Mouse (Mus musculus) limb, embryonic 11.5 days (tissue): ENCODE data around the gene Phactr1. TPM values are rescaled to one million over a fixed set of nuclear protein-coding genes. Genes with fewer than 3 reads are reported as not detected.

ENCODE experiments used
- ATAC-seq: fragments of 200-750 bp; cut with Nextera tagmentation; 2 replicates; pipeline ENCODE4 v1.8.0; 2017; ENCODE audit warnings: low read depth; ENCODE audit not compliant: insufficient number of reproducible peaks, low FRiP score, low TSS enrichment
- DNase-seq: peaks from one replicate; pipeline ENCODE4 v3.0.0-alpha.2; 2015; ENCODE audit warnings: low spot score
- H3K27ac ChIP-seq: fragments of 300-500 bp; sonication (generic); replicated peaks from 2 replicates; pipeline ENCODE4 v1.5.1; 2014; ENCODE audit warnings: low read depth, mild to moderate bottlenecking, low read length
- H3K27me3 ChIP-seq: fragments of 300-500 bp; sonication (generic); 2 replicates; pipeline ENCODE4 v1.6.1; 2014; ENCODE audit warnings: mild to moderate bottlenecking, low read length, mixed read lengths; ENCODE audit not compliant: control insufficient read depth, insufficient read depth
- H3K36me3 ChIP-seq: fragments of 300-500 bp; sonication (generic); 2 replicates; pipeline ENCODE4 v1.6.1; 2014; ENCODE audit warnings: mild to moderate bottlenecking, low read length, moderate library complexity, mixed read lengths; ENCODE audit not compliant: control insufficient read depth, insufficient read depth
- H3K4me1 ChIP-seq: fragments of 300-500 bp; sonication (generic); 2 replicates; pipeline ENCODE4 v1.6.1; 2014; ENCODE audit warnings: low read length, mixed read lengths; ENCODE audit not compliant: control insufficient read depth, insufficient read depth
- H3K4me2 ChIP-seq: fragments of 300-500 bp; sonication (generic); 2 replicates; pipeline ENCODE4 v1.6.1; 2014; ENCODE audit warnings: low read depth, mild to moderate bottlenecking, moderate library complexity; ENCODE audit not compliant: severe bottlenecking
- H3K4me3 ChIP-seq: fragments of 300-500 bp; sonication (generic); 2 replicates; pipeline ENCODE4 v1.5.1; 2014; ENCODE audit warnings: low read depth, low read length
- H3K9ac ChIP-seq: fragments of 300-500 bp; sonication (generic); 2 replicates; pipeline ENCODE4 v1.6.1; 2014; ENCODE audit warnings: mild to moderate bottlenecking, low read length
- H3K9me3 ChIP-seq: fragments of 300-500 bp; sonication (generic); 2 replicates; pipeline ENCODE4 v1.6.1; 2016; ENCODE audit warnings: low read length; ENCODE audit not compliant: control insufficient read depth
- WGBS: fragments of 180-500 bp; shearing (Covaris S2); extraction: QIAGEN DNeasy Blood & Tissue Kit; methylation state at CpG from one replicate; pipeline ENCODE4 v1.1.7; 2014; 5-methylcytosine and 5-hydroxymethylcytosine counted together
- polyA plus RNA-seq: library from polyadenylated mRNA; unstranded; fragments of >200 nt; fragmentation: Nextera tagmentation; extraction: Ambion mirVana; gene quantifications from 2 replicates; pipeline ENCODE4 v1.2.1, GENCODE M21; 2014

Gene Phactr1
- polyA plus RNA-seq, 1 experiment from 2014 or later, result 5.4 TPM

DNA sequence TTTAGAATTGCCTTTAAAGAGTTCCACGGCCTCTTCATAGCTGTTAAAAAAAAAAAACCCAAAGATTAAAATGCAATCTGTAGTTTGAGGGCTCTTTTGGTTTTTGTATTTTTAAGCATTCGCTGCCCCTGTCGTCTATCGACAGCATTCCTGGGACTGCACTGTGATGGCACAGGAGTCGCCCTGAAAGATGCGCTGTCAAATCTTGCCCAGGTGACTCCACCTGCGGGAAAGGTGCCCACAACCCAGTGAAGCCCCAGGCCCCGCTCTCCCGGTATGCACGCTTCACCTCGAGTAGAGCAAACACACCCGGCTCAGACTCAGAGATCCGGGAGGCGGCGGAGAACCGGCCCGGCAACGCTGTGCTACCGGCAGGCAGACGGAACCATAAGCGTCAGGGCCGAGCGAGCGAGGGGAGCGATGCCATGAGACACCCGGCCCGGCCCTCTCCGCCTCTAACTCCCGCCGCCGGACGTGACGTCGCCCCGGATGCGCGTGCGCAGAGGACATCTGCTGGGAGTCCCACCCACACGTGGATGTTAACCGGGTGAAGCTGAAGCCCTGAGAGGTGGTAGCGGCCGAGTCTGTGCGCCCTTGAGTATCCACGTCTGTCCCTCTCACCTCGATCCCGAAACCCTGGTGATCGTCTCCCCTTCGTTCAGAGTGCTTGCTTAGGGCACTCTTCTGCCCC, 490.7 kb downstream of the Phactr1 start, which contains the start of gene Tbc1d7:
Gene Tbc1d7 (minus strand): TSS at position 482 of the 691 bp plus-strand sequence.
- Histone ChIP-seq H3K9ac (peak within 1 kb of the TSS; percentile 83), H3K36me3 (no peaks in the 10 kb centered on the region), H3K27ac (0 out of 2 replicates have a peak within 1 kb of the TSS, but pooled peaks have one; percentile 36), H3K9me3 (no peaks in the 10 kb centered on the region), H3K27me3 (no peaks in the 10 kb centered on the region), H3K4me2 (peak within 1 kb of the TSS; percentile 54), H3K4me1 (no peaks in the 10 kb centered on the region), H3K4me3 (peak within 1 kb of the TSS; percentile 70)
- DNase-seq (peak; percentile 99), ATAC-seq (peak; percentile 91)
- under 1% methylated on average over 48 of the region's 48 CpGs for WGBS

DNA sequence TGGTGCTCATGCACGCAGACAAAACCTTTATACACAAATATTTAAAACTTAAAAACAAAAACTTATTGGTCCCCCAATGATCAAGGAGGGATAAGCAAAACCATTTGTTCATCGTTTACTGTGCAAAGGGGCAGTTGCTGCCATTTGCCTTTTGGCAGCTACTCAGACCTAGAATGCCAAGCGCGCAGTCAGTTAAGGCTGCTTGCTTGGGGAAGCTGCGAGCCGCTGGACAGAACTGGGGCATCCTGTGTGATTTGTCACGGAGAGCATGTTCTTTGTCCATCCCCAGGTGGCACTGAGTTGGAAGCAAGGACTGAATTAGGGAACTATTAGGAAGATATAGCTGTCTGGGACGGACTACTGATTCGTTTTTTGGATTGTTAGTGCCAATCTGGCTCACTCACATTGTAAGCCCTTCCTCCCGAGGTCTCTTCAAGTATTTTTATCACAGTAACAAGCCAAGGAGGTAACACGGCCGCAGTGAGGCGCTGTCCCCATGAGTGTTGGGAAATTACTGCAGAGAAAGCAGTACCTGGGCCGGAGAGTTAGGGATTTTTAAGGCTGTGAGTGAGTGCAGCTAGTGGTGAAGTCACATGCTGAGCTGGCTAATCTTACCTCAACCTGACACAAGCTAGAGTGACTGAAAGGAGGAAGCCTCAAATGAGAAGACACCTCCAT, 491.8 kb downstream of the Phactr1 start:
- Histone ChIP-seq H3K4me2 (peak overlapping the region; percentile 54), H3K27me3 (no peaks in the 10 kb centered on the region), H3K4me3 (peak overlapping the region; percentile 70), H3K36me3 (no peaks in the 10 kb centered on the region), H3K27ac (no peak overlapping the region), H3K4me1 (no peaks in the 10 kb centered on the region), H3K9me3 (no peaks in the 10 kb centered on the region), H3K9ac (peak overlapping the region; percentile 81; the same call in 1 of the 2 replicates)
- 34% methylated on average over 14 of the region's 14 CpGs for WGBS
- ATAC-seq, result no peak
- DNase-seq, result peak; percentile 52

DNA sequence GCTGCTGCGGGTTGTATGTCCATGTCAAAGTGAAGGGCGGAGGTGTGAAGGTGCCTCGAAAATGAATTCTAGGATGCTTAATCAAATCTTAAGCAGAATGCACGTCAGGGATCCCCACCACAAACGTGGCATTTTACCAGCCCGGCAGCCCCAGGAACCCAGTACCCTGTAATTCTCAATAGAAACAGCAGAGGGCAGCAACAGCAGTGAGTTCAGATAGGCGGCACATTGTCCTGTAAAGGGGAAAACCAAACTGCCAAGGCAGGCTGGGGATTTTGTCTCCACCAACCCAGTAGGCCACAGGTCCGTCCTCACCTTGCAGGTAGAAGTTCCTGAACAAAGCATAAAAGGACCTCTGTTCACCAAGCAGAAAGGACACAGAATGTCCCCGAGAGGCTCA, 492.8 kb downstream of the Phactr1 start:
- Histone ChIP-seq H3K4me1 (no peaks in the 10 kb centered on the region), H3K27me3 (no peaks in the 10 kb centered on the region), H3K4me3 (no peak overlapping the region), H3K27ac (no peak overlapping the region), H3K9me3 (no peaks in the 10 kb centered on the region), H3K9ac (no peak overlapping the region), H3K36me3 (no peaks in the 10 kb centered on the region), H3K4me2 (peak overlapping the region; percentile 16; the same call in 1 of the 2 replicates)
- 18% methylated on average over 9 of the region's 9 CpGs for WGBS
- peak; percentile 86 for DNase-seq
- ATAC-seq, result no peak

DNA sequence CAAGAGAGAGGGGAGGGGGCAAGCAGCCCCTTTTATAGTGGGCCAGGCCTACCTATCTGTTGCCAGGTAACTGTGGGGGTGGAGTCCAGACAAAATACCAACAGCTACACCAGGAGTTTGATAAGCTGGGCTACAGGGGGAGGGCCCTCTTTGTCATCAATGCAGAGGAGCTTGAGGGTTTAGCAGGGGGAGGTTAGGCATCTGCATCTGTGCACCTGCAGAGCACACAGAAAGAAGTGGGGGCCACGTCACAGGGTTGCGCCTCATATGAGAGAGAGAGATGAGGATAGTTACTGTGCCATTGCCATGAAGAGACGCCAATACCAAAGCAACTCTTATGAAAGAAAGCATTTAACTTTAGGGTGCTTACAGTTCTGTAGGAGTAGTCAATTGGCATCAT, 496.3 kb downstream of the Phactr1 start:
- H3K27ac ChIP-seq, result no peak overlapping the region
- no peaks in the 10 kb centered on the region for H3K36me3 ChIP-seq
- 97% methylated on average over 3 of the region's 3 CpGs for WGBS
- no peaks in the 10 kb centered on the region for H3K4me1 ChIP-seq
- H3K4me3 ChIP-seq, result no peak overlapping the region
- DNase-seq (no peak), ATAC-seq (no peak)
- H3K27me3 ChIP-seq, result no peaks in the 10 kb centered on the region
- no peak overlapping the region for H3K4me2 ChIP-seq
- H3K9ac ChIP-seq, result no peak overlapping the region
- no peaks in the 10 kb centered on the region for H3K9me3 ChIP-seq

DNA sequence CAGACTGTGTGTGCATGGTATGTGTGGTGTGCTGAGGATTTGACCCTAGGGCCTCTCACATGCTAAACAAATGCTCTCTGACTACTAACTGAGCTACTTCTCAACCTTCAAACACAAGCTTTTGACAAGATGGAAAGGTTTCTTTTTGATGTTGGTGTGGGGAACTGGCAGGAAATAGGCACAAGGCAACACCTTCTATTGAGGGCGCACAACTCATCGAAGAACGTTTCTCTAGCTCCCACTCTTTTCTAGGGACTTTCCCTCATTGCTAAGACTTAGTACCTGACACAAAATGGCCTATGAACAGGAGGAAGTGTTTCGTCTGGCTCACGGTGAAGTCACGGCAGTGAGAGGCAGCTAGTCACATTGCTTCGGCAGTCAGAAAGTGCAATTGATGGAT, 496.9 kb downstream of the Phactr1 start:
- no peak overlapping the region for H3K4me3 ChIP-seq
- DNase-seq (no peak), ATAC-seq (no peak)
- WGBS, result 84% methylated on average over 7 of the region's 7 CpGs
- H3K9me3 ChIP-seq, result no peaks in the 10 kb centered on the region
- H3K27me3 ChIP-seq, result no peaks in the 10 kb centered on the region
- H3K9ac ChIP-seq, result no peak overlapping the region
- H3K27ac ChIP-seq, result no peak overlapping the region
- no peaks in the 10 kb centered on the region for H3K36me3 ChIP-seq
- H3K4me1 ChIP-seq, result no peaks in the 10 kb centered on the region; the same call in 1 of the 2 replicates
- no peak overlapping the region for H3K4me2 ChIP-seq

DNA sequence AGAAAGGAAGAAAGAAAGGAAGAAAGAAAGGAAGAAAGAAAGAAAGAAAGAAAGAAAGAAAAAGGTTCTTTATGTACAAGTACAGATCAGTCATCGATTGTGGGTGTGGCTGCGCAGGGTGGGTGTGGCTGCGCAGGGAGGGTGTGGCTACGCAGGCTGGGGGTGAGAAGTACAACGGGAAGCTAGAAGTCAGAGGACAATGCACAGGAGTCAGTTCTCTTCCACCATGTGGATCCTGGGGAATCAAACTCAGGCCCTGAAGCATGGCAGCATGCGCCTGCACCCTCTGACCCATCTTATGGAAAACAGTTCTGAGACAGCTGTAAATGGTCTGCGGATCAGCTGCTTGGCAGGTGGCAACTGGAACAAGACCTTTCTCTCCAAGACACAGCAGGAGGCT, 500.7 kb downstream of the Phactr1 start:
- H3K9me3 ChIP-seq, result no peaks in the 10 kb centered on the region
- H3K27ac ChIP-seq, result no peak overlapping the region
- no peak overlapping the region for H3K9ac ChIP-seq
- H3K4me3 ChIP-seq, result no peak overlapping the region
- no peaks in the 10 kb centered on the region for H3K27me3 ChIP-seq
- peaks cover 2% of the 10 kb centered on the region; the same call in 1 of the 2 replicates for H3K4me1 ChIP-seq
- no peak overlapping the region for H3K4me2 ChIP-seq
- WGBS, result 63% methylated on average over 7 of the region's 7 CpGs
- no peak for DNase-seq
- ATAC-seq, result no peak
- no peaks in the 10 kb centered on the region for H3K36me3 ChIP-seq

DNA sequence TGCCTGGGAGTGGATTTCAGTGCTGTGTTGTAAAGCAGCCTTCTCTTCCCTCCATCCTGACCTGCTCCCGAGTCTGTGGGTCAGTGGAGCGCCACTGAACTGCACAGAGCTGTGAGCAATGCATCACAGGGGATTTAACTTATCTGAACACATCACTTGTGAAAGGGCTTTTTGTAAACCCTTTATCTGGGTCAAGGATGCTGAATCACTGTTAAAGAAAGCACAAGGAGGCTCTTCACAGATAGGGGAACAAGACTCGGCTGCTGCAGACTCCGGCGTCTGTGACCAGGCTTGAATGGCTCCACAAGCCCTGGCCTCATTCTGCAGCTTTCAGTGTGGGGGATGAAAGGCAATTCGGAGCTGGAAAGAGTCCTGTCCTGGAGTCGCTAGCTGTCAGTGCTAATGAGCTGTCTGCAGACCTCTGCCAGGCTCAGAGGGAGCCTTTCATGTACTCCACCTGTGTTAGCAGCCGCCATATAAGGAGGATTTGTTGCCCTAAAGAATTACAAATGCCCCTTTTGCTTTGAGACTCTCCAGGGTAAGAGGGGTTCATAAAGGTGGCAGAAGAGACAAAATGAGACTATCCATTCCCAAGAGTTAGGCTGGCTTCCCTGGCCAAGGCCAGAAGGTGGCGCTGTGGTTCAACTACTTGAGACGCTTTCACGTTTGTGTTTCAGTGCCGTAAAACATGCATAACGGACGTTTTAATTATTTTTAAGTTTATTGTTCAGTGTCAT, 502.2 kb downstream of the Phactr1 start:
- Histone ChIP-seq H3K4me2 (peak overlapping the region; percentile 45), H3K9me3 (no peaks in the 10 kb centered on the region), H3K9ac (no peak overlapping the region), H3K36me3 (no peaks in the 10 kb centered on the region), H3K4me3 (peak overlapping the region; percentile 24), H3K4me1 (peaks cover 2% of the 10 kb centered on the region; the same call in 1 of the 2 replicates), H3K27me3 (no peaks in the 10 kb centered on the region), H3K27ac (no peak overlapping the region)
- WGBS, result 13% methylated on average over 14 of the region's 14 CpGs
- peak; percentile 91 for DNase-seq
- peak; percentile 67; the same call in 1 of the 2 replicates for ATAC-seq
